Mouse (Mus musculus) MEL (cell line): ENCODE data around the gene Cyfip1.

Source experiments
- CTCF ChIP-seq, 3 experiments: IDR thresholded peaks in 2 of 3; conservative IDR thresholded peaks in 1 of 3; 2 replicates each; pipeline ENCODE4 v1.5.1; 2011 to 2012; ENCODE audit warnings: low read length in 3 of 3, low read depth in 2 of 3, mild to moderate bottlenecking in 2 of 3, improper control_type of control experiment in 1 of 3, inconsistent platforms in 1 of 3, mixed read lengths in 1 of 3, moderate library complexity in 1 of 3; ENCODE audit not compliant: control insufficient read depth in 1 of 3, insufficient read depth in 1 of 3, poor library complexity in 1 of 3, severe bottlenecking in 1 of 3
- ELF1 ChIP-seq: IDR thresholded peaks from 2 replicates; pipeline ENCODE4 v1.6.1; 2014; ENCODE audit warnings: low read depth, mild to moderate bottlenecking, inconsistent platforms, low read length, improper control_type of control experiment, moderate library complexity
- EP300 ChIP-seq, 2 experiments: IDR thresholded peaks; 2 replicates each; pipeline ENCODE4 v1.6.1; 2011; ENCODE audit warnings: improper control_type of control experiment in 2 of 2, low read length in 2 of 2, low read depth in 1 of 2, mild to moderate bottlenecking in 1 of 2
- POLR2A ChIP-seq, 2 experiments: IDR thresholded peaks; 2 replicates each; pipeline ENCODE4 v1.6.1; 2011 to 2012; ENCODE audit warnings: low read length in 2 of 2, mild to moderate bottlenecking in 2 of 2, control low read depth in 1 of 2, improper control_type of control experiment in 1 of 2, low read depth in 1 of 2, moderate library complexity in 1 of 2; ENCODE audit not compliant: control insufficient read depth in 1 of 2, insufficient read depth in 1 of 2, poor library complexity in 1 of 2
- UBTF ChIP-seq: IDR thresholded peaks from 2 replicates; pipeline ENCODE4 v1.6.1; 2012; ENCODE audit warnings: low read depth, mild to moderate bottlenecking, inconsistent platforms, low read length, improper control_type of control experiment, moderate library complexity, borderline replicate concordance; ENCODE audit not compliant: insufficient read depth
- USF1 ChIP-seq: IDR thresholded peaks from 2 replicates; pipeline ENCODE4 v1.6.1; 2014; ENCODE audit warnings: low read depth, mild to moderate bottlenecking, inconsistent platforms, low read length, improper control_type of control experiment, moderate library complexity
- ZNF384 ChIP-seq: IDR thresholded peaks from 2 replicates; pipeline ENCODE4 v1.6.1; 2012; ENCODE audit warnings: low read depth, mild to moderate bottlenecking, inconsistent platforms, low read length, improper control_type of control experiment

DNA sequence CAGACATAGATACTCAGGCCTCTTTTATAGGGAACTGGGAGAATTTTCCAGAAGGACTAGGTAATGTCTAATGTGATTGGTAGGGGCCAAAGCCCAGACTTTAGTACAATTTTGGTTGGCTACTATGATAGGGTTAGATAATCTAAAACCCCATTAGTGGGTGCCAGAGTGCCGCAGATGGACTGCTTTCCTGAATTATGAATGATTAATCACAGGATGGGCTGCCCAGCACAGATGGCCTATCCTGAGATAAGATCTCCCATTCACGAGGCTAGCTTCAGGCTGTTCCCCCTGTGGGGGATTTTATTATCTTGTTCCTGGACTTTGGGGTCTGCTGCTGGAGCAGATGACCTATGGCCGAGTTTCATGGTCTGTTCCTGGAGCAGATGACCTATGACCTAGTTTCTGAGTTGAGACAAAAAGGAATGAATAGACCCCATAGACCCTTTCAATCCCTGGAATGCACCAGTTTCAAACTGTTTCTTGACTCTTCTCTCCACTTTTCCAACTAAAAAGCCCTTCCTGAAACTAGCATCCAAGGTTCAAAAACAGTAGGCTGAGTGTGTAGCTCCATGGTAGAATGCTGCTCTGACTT is 125.4 kb downstream of the Cyfip1 start:
- no peak for TF ChIP-seq POLR2A (IDR thresholded peaks at IDR 0.05; ENCODE audit: control insufficient read depth in 1 of 2, insufficient read depth in 1 of 2, low read depth in 1 of 2, low read length in 2 of 2, poor library complexity in 1 of 2)
- TF ChIP-seq EP300 (IDR thresholded peaks at IDR 0.05; ENCODE audit: low read depth in 1 of 2, low read length in 2 of 2), result no peak
- no peak for TF ChIP-seq ZNF384
- TF ChIP-seq ELF1, result no peak
- TF ChIP-seq CTCF (IDR thresholded peaks at IDR 0.05 in 2 of 3, conservative IDR thresholded peaks at IDR 0.05 in 1 of 3; ENCODE audit: control insufficient read depth in 1 of 3, insufficient read depth in 1 of 3, low read depth in 2 of 3, low read length in 3 of 3, poor library complexity in 1 of 3, severe bottlenecking in 1 of 3), result no peak
- no peak for TF ChIP-seq UBTF
- TF ChIP-seq USF1, result no peak
